Mouse (Mus musculus): ENCODE results near the gene Fndc11. TPM values are rescaled to one million over a fixed set of nuclear protein-coding genes. Genes with fewer than 3 reads are reported as not detected.

The Fndc11 gene
- polyA plus RNA-seq, 1 experiment from 2014 or later: 0.33 TPM

GRCm38 (mm10) chr2:181240806-181241440 is 21.1 kb downstream of the Fndc11 start:
- Histone ChIP-seq H3K36me3 (ENCODE audit: control insufficient read depth, insufficient read depth) (peaks cover 10% of the 10 kb centered on the region), H3K27ac (ENCODE audit: low read length) (0 out of 2 replicates have a peak overlapping the region, but pooled peaks have one; percentile 6), H3K4me3 (ENCODE audit: low read depth, low read length) (peak overlapping the region; percentile 63), H3K4me2 (ENCODE audit: low read depth, low read length) (peak overlapping the region; percentile 75), H3K27me3 (ENCODE audit: control insufficient read depth, insufficient read depth, low read depth, low read length) (no peaks in the 10 kb centered on the region), H3K9me3 (replicated peaks; ENCODE audit: control insufficient read depth, low read length) (no peaks in the 10 kb centered on the region), H3K9ac (ENCODE audit: low read depth, low read length) (peak overlapping the region; percentile 76), H3K4me1 (ENCODE audit: control insufficient read depth, low read depth, low read length) (peaks cover 21% of the 10 kb centered on the region)
- ATAC-seq (ENCODE audit: low read depth): no peak
- 87% methylated on average over 13 of the region's 13 CpGs for WGBS (ENCODE audit: insufficient replicate concordance)

GRCm38 (mm10) chr2:181241602-181242313 is 21.9 kb downstream of the Fndc11 start, which contains the start of gene Helz2:
Helz2 (minus strand) TSS chr2:181242027.
- H3K4me3 ChIP-seq (ENCODE audit: low read depth, low read length): peak within 1 kb of the TSS; percentile 63
- peak within 1 kb of the TSS; percentile 51 for H3K27ac ChIP-seq (ENCODE audit: low read length)
- no peaks in the 10 kb centered on the region for H3K27me3 ChIP-seq (ENCODE audit: control insufficient read depth, insufficient read depth, low read depth, low read length)
- peaks cover 6% of the 10 kb centered on the region for H3K36me3 ChIP-seq (ENCODE audit: control insufficient read depth, insufficient read depth)
- no peaks in the 10 kb centered on the region for H3K9me3 ChIP-seq (replicated peaks; ENCODE audit: control insufficient read depth, low read length)
- peaks cover 21% of the 10 kb centered on the region for H3K4me1 ChIP-seq (ENCODE audit: control insufficient read depth, low read depth, low read length)
- WGBS (ENCODE audit: insufficient replicate concordance): 6% methylated on average over 16 of the region's 16 CpGs
- H3K9ac ChIP-seq (ENCODE audit: low read depth, low read length): peak within 1 kb of the TSS; percentile 76
- peak within 1 kb of the TSS; percentile 75 for H3K4me2 ChIP-seq (ENCODE audit: low read depth, low read length)
- peak; percentile 81 for ATAC-seq (ENCODE audit: low read depth)

- H3K9ac ChIP-seq (ENCODE audit: low read depth, low read length): peak overlapping the region; percentile 76
- H3K4me3 ChIP-seq (ENCODE audit: low read depth, low read length): peak overlapping the region; percentile 63
- peaks cover 21% of the 10 kb centered on the region for H3K4me1 ChIP-seq (ENCODE audit: control insufficient read depth, low read depth, low read length)
- WGBS (ENCODE audit: insufficient replicate concordance): 59% methylated on average over 3 of the region's 3 CpGs
- ATAC-seq (ENCODE audit: low read depth): no peak
- H3K27me3 ChIP-seq (ENCODE audit: control insufficient read depth, insufficient read depth, low read depth, low read length): no peaks in the 10 kb centered on the region
- peaks cover 6% of the 10 kb centered on the region for H3K36me3 ChIP-seq (ENCODE audit: control insufficient read depth, insufficient read depth)
- H3K9me3 ChIP-seq (replicated peaks; ENCODE audit: control insufficient read depth, low read length): no peaks in the 10 kb centered on the region
- H3K27ac ChIP-seq (ENCODE audit: low read length): no peak overlapping the region
- H3K4me2 ChIP-seq (ENCODE audit: low read depth, low read length): peak overlapping the region; percentile 75
Measured at GRCm38 (mm10) chr2:181242314-181242665, 22.5 kb downstream of the Fndc11 start.

GRCm38 (mm10) chr2:181243706-181244394 is 24.0 kb downstream of the Fndc11 start:
- Histone ChIP-seq H3K27ac (ENCODE audit: low read length) (0 out of 2 replicates have a peak overlapping the region, but pooled peaks have one; percentile 10), H3K36me3 (ENCODE audit: control insufficient read depth, insufficient read depth) (peaks cover 2% of the 10 kb centered on the region; the same call in 1 of the 2 replicates), H3K9ac (ENCODE audit: low read depth, low read length) (no peak overlapping the region), H3K4me1 (ENCODE audit: control insufficient read depth, low read depth, low read length) (peaks cover 21% of the 10 kb centered on the region), H3K4me3 (ENCODE audit: low read depth, low read length) (no peak overlapping the region), H3K27me3 (ENCODE audit: control insufficient read depth, insufficient read depth, low read depth, low read length) (no peaks in the 10 kb centered on the region), H3K9me3 (replicated peaks; ENCODE audit: control insufficient read depth, low read length) (no peaks in the 10 kb centered on the region), H3K4me2 (ENCODE audit: low read depth, low read length) (peak overlapping the region; percentile 18; the same call in 1 of the 2 replicates)
- ATAC-seq (ENCODE audit: low read depth): peak; percentile 55
- 15% methylated on average over 10 of the region's 11 CpGs for WGBS (ENCODE audit: insufficient replicate concordance)

- WGBS (ENCODE audit: insufficient replicate concordance): 47% methylated on average over 2 of the region's 2 CpGs
- peaks cover 16% of the 10 kb centered on the region for H3K4me1 ChIP-seq (ENCODE audit: control insufficient read depth, low read depth, low read length)
- H3K9me3 ChIP-seq (replicated peaks; ENCODE audit: control insufficient read depth, low read length): no peaks in the 10 kb centered on the region
- no peak overlapping the region for H3K4me2 ChIP-seq (ENCODE audit: low read depth, low read length)
- H3K36me3 ChIP-seq (ENCODE audit: control insufficient read depth, insufficient read depth): peaks cover 2% of the 10 kb centered on the region; the same call in 1 of the 2 replicates
- no peak for ATAC-seq (ENCODE audit: low read depth)
- no peaks in the 10 kb centered on the region for H3K27me3 ChIP-seq (ENCODE audit: control insufficient read depth, insufficient read depth, low read depth, low read length)
- 0 out of 2 replicates have a peak overlapping the region, but pooled peaks have one; percentile 10 for H3K27ac ChIP-seq (ENCODE audit: low read length)
- H3K9ac ChIP-seq (ENCODE audit: low read depth, low read length): no peak overlapping the region
- no peak overlapping the region for H3K4me3 ChIP-seq (ENCODE audit: low read depth, low read length)
Measured at GRCm38 (mm10) chr2:181245031-181245430, 25.2 kb downstream of the Fndc11 start.

- no peak overlapping the region for H3K9ac ChIP-seq (ENCODE audit: low read depth, low read length)
- peak; percentile 78 for ATAC-seq (ENCODE audit: low read depth)
- no peaks in the 10 kb centered on the region for H3K9me3 ChIP-seq (replicated peaks; ENCODE audit: control insufficient read depth, low read length)
- H3K27ac ChIP-seq (ENCODE audit: low read length): peak overlapping the region; percentile 66
- peaks cover 4% of the 10 kb centered on the region for H3K4me1 ChIP-seq (ENCODE audit: control insufficient read depth, low read depth, low read length)
- 61% methylated on average over 10 of the region's 10 CpGs for WGBS (ENCODE audit: insufficient replicate concordance)
- H3K27me3 ChIP-seq (ENCODE audit: control insufficient read depth, insufficient read depth, low read depth, low read length): no peaks in the 10 kb centered on the region
- no peak overlapping the region for H3K4me3 ChIP-seq (ENCODE audit: low read depth, low read length)
- no peak overlapping the region for H3K4me2 ChIP-seq (ENCODE audit: low read depth, low read length)
- H3K36me3 ChIP-seq (ENCODE audit: control insufficient read depth, insufficient read depth): peaks cover 17% of the 10 kb centered on the region
Measured at GRCm38 (mm10) chr2:181249217-181249616, 29.4 kb downstream of the Fndc11 start.

- 48% methylated on average over 1 of the region's 1 CpGs for WGBS (ENCODE audit: insufficient replicate concordance)
- Histone ChIP-seq H3K27ac (ENCODE audit: low read length) (no peak overlapping the region), H3K36me3 (ENCODE audit: control insufficient read depth, insufficient read depth) (peaks cover 39% of the 10 kb centered on the region), H3K4me3 (ENCODE audit: low read depth, low read length) (no peak overlapping the region), H3K9me3 (replicated peaks; ENCODE audit: control insufficient read depth, low read length) (no peaks in the 10 kb centered on the region), H3K4me1 (ENCODE audit: control insufficient read depth, low read depth, low read length) (peaks cover 3% of the 10 kb centered on the region), H3K27me3 (ENCODE audit: control insufficient read depth, insufficient read depth, low read depth, low read length) (no peaks in the 10 kb centered on the region), H3K9ac (ENCODE audit: low read depth, low read length) (no peak overlapping the region), H3K4me2 (ENCODE audit: low read depth, low read length) (no peak overlapping the region)
- no peak for ATAC-seq (ENCODE audit: low read depth)
Measured at GRCm38 (mm10) chr2:181251841-181252240, 32.0 kb downstream of the Fndc11 start.

- no peak overlapping the region for H3K4me2 ChIP-seq (ENCODE audit: low read depth, low read length)
- H3K27me3 ChIP-seq (ENCODE audit: control insufficient read depth, insufficient read depth, low read depth, low read length): no peaks in the 10 kb centered on the region
- H3K9ac ChIP-seq (ENCODE audit: low read depth, low read length): no peak overlapping the region
- peak overlapping the region; percentile 59 for H3K27ac ChIP-seq (ENCODE audit: low read length)
- H3K4me3 ChIP-seq (ENCODE audit: low read depth, low read length): no peak overlapping the region
- H3K36me3 ChIP-seq (ENCODE audit: control insufficient read depth, insufficient read depth): peaks cover 42% of the 10 kb centered on the region
- 63% methylated on average over 1 of the region's 1 CpGs for WGBS (ENCODE audit: insufficient replicate concordance)
- peaks cover 3% of the 10 kb centered on the region for H3K4me1 ChIP-seq (ENCODE audit: control insufficient read depth, low read depth, low read length)
- ATAC-seq (ENCODE audit: low read depth): peak; percentile 43; the same call in 1 of the 2 replicates
- H3K9me3 ChIP-seq (replicated peaks; ENCODE audit: control insufficient read depth, low read length): no peaks in the 10 kb centered on the region
Measured at GRCm38 (mm10) chr2:181253248-181253647, 33.4 kb downstream of the Fndc11 start.
